Mouse (Mus musculus) heart, postnatal 25 days (tissue): ENCODE measurements around the gene 9530077C05Rik. TPM values are rescaled to one million over a fixed set of nuclear protein-coding genes. Genes with fewer than 3 reads are reported as not detected.
"Not testable (repeated sequence)": the region's sequence is repeated elsewhere in the genome, so short reads cannot be mapped to it uniquely, and the experiment has no call there.

Experiments used
- DNase-seq: peaks from one replicate; pipeline ENCODE4 v3.0.0; 2022; ENCODE audit warnings: low spot score
- intact Hi-C: fragments of 180-260 bp; cut with DNase I; formaldehyde crosslinking; loops from one replicate; pipeline ENCODE4 v1.15.1; 2025
- total RNA-seq, 2 experiments: library from RNA; stranded (reverse); gene quantifications; 2 replicates each; pipeline ENCODE4 v1.2.3; 2021

Gene 9530077C05Rik
- total RNA-seq, 2 experiments from 2014 or later: 0.70 to 0.92 TPM

DNA sequence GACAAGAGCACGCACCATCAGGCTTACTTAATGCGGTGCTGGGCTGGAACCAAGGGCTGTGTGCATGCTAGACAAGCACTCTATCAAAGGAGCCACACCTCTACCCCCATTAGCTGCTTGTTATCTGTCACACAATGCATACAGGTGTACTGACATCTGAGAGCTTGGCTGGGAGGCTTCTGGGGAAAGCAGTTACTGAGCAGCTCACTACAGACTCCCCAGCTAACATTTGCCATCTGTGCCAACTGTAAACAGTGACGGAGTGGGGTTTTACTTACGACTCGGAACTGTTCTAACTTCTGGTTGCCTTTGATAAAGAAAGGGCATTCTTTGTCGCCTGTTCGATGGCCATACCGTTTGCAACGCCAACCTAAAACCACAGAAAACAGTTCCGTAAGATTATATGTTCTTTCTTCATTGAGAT is 42.2 kb downstream of the 9530077C05Rik start:
- intact Hi-C loops: no loop called here
- no peak for DNase-seq

DNA sequence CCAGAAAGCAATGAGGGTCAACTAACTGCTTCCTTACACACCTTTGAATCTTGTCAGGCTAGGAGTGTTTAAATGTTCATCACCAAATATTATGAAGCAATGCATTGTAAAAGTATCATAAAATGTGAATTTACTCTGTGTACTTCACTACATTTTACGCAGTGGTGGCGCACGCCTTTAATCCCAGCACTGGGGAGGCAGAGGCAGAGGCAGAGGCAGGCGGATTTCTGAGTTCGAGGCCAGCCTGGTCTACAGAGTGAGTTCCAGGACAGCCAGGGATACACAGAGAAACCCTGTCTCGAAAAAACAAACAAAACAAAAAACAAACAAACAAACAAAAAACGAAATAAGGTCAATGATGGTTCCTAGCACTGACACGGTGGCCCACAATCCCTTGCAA is 42.7 kb downstream of the 9530077C05Rik start, which contains the start of gene Gm17545:
Gene Gm17545, plus strand, starts transcription at position 301 of the 400 bp plus-strand sequence.
- DNase-seq, intact Hi-C loops: not testable (repeated sequence)

DNA sequence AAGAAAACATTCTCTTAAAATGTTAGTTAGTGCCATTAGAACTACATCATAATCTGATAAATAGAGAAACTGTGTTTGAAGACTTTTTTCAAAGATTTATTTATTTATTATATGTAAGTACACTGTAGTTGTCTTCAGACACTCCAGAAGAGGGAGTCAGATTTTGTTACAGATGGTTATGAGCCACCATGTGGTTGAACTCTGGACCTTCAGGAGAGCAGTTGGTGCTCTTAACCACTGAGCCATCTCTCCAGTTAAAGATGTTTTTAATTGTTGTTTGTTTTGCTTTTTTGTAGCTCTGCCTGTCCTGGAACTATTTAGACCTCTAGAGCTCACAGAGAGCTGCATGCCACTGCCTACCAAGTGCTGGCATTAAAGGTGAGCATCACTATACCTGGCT is 43.7 kb downstream of the 9530077C05Rik start:
- DNase-seq: no peak

DNA sequence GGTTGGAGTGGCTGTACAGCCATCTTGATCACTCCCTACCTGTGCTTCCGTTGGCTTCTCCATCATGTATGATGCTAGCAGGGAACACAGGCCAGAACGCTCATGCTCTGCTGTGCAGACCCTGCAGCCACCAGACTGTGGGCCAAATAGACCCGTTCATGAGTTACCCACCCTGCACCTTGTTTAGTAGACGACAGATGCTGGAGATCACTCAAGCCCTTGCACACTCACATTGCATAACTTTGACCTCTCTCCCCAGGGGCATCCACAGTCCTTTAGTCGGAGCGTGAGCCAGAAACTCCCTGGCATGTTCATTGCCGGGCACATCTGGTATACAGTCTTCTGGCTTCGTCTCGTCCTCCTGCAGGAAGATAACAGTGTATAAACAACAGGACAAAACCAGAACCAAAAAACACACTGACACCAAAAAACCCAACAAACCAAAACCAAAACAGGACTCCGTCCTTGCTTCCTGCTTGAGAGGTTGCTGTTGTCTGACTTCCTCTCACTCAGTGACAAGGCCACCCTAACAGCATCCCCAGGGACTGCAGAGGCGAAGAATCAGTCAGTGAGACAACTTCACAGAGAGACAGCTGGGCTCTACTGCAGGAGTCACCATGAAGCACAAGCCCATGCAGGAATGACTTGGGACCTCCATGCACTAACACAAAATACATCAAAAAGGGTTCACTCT is 46.0 kb downstream of the 9530077C05Rik start:
- intact Hi-C loops: no loop called here
- no peak for DNase-seq

More for the DNA sequence above, 43.7 kb downstream of the 9530077C05Rik start:
- intact Hi-C loops: no loop called here

DNA sequence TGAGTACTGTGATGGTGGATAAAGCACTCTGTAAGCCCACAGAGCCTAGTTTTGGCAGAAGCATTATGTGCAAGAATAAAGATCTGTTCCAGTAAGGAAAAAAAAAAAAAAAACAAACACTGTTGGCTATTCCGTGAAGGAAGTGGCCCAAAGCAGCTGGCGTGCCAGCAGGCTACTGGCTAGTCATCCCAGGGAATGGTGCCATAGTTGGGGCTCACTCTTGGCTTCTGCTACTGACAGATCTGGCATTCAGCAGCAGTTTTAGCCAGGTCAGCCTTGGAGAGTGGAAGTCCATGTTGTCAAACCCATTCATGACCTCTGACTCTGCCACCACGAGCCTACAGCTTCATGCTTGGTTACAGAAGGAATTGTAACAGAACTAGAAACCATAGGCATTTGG is 50.6 kb downstream of the 9530077C05Rik start:
- no peak for DNase-seq
- intact Hi-C loops: no loop called here

DNA sequence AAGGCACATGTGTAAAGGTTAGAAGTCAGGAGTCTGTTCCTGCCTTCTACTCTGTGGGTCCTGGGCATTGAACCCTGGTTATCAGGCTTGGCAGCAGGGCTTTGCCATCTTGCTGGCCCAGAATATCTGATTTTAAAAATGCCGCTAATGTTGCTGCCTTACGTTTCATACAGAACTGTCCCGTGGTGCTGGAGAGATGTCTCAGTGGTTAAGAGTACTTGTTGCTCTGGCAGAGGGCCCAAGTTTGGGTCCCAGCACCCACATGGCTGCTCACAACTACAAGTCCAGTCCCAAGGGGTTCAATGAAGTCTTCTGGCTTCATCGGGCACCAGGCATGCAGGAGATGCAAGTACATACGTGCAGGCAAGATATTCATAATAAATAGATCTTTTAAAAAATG is 54.9 kb downstream of the 9530077C05Rik start:
- intact Hi-C loops: no loop called here

DNA sequence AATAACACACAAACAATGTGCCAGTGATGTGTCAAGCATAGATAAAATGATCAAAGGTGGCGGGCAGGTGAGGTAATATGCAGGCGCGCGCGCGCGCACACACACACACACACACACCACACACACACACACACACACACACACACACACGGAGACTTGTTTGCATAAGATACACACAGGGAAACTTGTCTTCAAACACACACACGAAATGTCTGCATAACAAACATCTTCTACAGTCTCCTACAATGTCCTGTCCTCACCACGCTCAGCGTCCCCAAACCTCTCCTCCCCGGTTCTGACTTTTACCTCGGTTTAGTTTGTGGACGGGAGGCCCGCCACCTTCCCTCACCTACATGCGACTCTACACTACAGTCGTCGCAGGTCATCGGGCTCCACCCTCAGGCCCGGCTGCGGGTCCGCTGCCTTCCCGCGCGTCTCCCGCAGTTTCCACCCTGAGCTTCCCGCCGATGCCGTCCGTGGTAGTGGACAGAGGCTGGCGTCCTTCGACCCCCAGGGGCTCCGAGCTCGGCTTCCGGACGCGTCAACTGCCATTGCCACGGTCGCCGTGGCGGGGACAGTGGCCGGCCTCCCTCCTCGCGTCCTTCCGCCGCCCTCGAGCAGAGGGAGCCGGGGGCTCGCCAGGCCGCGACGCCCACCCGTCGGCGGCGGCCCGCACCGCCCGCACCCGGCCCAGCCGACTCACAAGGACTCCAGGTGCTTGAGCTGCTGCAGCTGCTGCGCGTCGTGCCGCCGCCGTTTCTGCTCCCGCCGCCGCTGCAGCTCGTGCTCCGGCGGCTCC is 56.3 kb downstream of the 9530077C05Rik start:
- DNase-seq: no peak
- intact Hi-C loops: no loop called here

More for the DNA sequence above, 54.9 kb downstream of the 9530077C05Rik start:
- DNase-seq: no peak

DNA sequence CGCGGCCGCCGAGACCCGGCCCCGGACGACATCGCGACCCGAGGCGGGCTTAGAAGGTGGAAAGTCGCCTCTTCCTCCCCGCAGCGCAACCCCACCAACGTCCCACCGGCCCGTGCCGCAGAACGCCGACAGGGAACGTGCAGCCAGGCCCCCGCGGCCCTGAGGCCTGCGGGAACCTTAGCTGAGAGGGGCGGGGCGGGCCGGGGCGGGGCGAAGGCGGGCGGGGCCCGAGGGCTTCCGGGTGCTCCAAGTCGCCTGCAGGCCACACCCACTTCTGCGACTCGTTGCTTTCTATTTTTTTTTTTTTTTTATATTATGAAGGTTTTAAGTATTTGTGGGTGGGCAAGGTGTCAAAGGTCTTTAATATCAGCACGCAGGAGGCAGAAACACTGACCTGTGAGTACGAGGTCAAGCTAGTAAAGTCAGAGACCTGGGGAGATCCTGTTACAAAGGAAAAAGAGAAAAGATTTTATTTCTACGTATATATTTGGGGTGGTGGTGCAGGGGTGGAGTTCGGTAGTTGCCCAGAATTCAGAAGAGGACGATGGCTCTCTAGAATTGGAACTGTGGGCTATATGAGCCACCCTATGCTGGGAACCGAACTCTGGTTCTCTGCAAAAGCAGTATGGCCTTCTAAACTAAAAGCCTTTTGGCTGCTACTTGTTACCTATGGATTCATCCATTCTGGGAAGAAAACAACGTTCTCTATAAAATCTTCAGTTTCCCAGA is 57.0 kb downstream of the 9530077C05Rik start:
- DNase-seq: peak; percentile 21
- intact Hi-C loops: no loop called here

DNA sequence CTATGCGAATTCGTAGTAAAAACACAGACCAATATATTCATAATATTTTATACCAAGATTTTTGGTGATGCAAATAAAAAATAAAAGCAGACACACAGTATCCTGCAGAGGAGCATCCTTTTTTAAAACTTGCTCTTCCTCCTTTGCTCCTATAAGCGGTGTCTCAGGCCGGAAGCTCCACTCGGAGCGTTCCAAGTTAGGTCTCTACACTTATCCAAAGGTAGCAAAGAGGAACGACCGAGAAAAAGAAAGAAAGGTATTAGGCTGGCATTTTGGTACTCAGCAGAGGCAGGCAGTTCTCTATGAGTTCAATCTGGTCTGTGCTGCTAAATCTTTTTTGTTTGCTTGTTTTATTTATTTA is 57.6 kb downstream of the 9530077C05Rik start:
- intact Hi-C loops: no loop called here
- no peak for DNase-seq

DNA sequence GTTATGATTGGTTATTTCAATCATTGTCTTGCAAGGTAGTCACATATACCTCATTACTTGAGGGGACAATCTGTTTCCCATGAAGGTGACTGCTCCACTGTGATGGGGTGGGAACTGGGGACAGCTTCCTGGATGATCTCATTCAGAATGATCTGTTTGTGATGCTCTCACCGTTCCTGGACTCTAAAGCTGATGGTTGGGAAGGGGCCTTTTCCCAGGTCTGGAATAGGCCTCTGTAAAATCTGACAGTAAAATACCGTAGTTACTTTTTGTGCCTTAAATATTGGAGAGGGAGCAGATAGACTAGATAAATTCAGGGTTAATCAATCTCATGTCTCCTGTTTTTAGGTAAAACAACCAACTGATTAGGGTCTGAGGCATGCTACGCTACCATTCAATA is 58.3 kb downstream of the 9530077C05Rik start, which contains the start of gene Rp9:
Gene Rp9, minus strand, starts transcription at position 101 of the 400 bp plus-strand sequence.
- no peak for DNase-seq
- intact Hi-C loops: no loop called here

DNA sequence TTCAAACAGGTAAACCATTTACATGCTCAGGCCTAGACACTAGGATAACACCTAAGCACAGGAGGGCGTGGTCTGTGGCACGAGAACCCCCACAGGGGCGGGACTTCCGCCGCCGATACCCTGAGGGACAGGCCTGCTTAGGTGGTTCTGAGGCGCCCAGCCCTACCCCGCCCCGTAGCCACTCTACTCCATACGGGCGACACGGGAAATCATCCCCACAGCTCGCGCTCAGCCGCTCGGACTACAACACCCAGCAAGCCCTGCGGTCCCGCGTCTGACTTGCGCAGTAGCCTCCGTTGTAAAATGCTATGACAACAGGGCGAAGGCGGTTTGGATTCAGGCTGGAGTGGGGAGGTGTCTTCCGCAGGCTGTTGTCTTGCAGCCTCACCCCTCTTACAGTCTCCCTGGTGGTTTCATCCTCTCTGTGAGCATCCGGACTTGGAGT is 64.1 kb downstream of the 9530077C05Rik start, which contains the start of gene Bbs9:
Gene Bbs9, plus strand, starts transcription at position 292 of the 445 bp plus-strand sequence.
- DNase-seq: peak; percentile 87
- intact Hi-C loops: no loop called here

DNA sequence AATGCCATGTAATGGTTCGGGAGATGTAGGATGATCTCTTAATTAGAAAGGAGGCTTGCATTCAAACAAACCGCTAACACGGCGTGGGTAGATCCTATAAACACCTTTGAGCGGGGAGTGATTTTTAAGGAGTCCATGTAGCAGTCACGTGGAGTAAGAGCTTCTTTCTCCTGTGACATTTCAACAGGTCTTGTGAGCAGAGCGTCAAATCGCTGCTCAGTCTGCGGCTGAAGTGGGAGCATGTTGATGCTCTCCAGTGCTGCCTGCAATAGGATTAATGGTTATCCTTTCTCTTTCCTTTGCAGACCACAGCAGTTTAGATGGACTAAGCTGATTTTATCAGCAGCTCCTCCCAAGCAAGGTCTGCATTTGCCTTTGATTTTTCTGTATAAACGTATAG is 65.0 kb downstream of the 9530077C05Rik start:
- intact Hi-C loops: no loop called here
- no peak for DNase-seq

DNA sequence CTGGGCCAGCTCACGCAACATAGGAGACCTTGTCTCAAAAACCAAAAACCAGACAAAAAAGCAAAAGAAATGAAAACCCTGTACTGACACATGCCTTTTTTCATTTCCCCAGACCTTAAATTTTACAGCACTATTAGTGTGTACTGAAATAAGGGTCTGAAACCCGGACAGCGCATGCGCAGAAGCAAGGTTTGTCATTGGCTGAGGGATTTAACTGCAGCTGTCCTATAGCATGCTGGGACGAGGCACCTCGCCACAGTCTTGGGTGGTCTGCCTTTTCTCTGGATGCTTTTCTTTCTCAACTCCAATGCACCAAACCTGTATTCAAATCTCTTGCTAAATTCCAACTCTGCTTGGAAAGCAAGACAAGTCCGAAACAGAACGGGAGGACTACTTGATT is 67.6 kb downstream of the 9530077C05Rik start:
- intact Hi-C loops: no loop called here
- DNase-seq: no peak

DNA sequence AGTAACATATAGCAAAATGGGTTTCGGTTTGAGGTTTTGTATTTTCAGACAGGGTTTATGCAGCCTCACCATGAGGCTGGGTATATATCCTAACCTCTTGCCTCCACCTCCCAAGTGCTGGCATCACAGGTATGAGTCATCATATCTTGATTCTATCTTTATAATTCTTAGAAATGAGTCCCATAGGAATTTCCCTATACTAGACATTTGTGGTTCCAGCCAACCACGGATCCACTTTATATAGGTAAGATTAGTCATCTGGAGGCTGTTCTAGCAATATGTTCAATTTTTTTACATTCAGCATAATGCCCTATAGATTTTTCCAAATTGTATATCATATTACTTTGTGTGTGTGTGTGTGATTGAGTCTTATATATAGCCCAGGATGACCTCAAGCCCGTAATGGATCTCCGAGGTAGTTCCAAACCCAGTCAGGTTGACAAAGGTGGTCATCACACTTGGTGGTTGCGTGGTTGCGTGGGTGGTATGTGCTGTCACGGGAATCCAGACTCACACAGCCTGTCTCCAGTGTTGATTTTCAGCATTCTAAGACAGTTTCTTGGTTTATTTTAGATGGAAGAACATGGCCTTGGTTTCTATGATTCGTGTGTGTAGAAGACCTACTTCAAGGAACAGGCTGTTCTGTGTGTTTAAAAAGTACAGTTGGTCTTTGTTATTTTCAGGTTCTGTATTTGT is 72.7 kb downstream of the 9530077C05Rik start:
- no peak for DNase-seq
- intact Hi-C loops: no loop called here

DNA sequence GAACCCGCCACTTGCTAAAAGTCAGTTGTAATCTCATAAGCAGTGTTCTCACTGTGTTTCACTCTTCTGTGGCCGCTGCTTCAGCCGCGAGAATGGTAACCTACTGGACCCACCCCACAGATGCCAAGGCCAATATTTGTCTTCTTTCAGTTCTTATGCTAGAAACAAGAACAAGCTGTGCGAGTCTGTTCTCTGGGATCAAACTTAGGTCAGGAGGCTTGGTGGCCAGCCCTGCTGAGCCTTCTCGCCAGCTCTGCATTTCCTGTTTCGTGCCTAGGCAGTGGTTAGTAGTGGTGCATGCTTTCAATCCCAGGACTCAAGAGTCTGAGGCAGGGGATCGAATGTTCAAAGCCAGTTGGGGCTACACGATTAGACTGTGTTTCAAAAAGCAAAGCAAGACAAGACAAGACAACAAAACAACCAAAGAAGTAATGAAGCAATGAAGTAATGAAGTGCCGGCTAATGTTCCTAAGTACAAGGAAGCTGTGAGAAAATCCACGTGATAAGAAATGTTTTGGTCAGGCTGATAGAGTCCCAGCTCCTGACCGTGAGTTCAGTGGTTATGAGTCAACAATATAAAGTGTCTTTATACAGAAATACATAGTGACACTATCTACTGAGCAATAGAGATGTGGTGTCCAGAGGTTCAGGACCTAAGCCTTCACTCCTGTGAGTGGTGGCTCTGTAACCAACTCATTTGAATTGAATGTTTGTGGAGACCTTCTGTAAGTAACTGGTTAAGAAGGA is 73.4 kb downstream of the 9530077C05Rik start:
- DNase-seq: no peak
- intact Hi-C loops: no loop called here

DNA sequence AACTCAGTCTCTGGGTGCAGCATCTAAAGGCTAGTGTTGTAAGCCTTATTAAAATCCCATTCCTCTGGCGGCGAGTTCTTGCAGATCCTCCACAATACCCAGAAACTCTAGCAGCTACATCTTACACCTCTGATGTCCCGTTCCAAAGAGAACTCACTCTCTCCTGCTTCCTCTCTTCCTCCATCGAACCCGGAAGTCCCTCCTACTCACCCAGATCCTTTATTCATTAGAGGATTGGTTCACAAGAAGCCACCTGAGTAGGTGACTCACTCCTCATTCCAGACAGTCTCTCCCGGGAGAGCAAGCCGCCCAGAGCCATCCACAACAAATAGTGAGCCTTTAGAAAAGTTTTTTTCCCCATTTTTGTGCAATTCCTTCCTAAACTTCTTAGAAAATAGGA is 74.9 kb downstream of the 9530077C05Rik start:
- no peak for DNase-seq
- intact Hi-C loops: no loop called here

DNA sequence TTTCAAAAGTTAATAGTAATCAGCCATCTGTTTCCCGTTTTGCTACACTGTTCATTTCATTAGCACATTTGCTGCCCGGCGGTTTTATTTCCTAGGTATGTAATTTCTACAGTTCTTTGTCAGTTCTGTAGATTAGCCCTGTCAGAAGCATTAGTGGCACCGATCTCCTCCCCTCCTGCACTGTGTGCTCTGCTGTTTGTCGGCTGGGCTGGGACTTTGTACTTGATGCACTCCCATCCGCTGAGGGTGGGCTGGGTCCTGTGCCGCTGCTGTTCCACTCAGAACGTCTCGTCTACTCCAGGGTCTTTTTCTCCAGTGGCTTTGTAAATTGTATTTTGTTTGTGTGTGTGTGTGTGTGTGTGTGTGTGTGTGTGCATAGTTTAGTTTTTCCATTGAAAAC is 77.7 kb downstream of the 9530077C05Rik start:
- intact Hi-C loops: no loop called here
- no peak for DNase-seq
